Mouse (Mus musculus): ENCODE measurements around the gene Kitl.

Kitl gene

GRCm38 (mm10) chr10:100127837-100128743 is 112.7 kb downstream of the Kitl start:
- no peak for DNase-seq

GRCm38 (mm10) chr10:100131657-100132056 is 116.2 kb downstream of the Kitl start:
- no peak for DNase-seq

GRCm38 (mm10) chr10:100132304-100132703 is 116.9 kb downstream of the Kitl start:
- DNase-seq, result no peak

- no peak for DNase-seq
These were observed 123.1 kb downstream of the Kitl start for GRCm38 (mm10) chr10:100138552-100138951.

DNA sequence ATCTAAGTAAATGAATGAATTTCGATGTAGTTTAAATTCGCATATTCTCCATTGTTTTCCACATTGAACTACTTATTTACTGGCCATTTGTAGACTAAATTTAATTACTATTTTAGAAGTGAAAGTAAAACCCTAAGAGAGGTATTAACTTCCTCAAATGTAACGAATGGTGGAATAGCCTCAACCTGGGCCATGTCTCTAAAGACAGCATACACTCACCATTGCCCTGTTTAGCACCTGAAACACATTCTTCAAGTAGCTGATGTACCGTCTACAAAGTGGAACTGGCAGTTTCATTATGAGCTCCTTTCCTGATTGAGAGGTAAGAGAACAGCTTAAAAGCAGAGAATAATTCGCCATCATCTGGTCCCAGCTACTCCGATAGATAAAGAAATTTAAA is 132.7 kb downstream of the Kitl start:
- no peak for DNase-seq

Measured in thymus, postnatal 25 days (tissue).